Mouse (Mus musculus) neural tube, embryonic 15.5 days (tissue): Measurements from ENCODE around the gene Rnf182. TPM values are rescaled to one million over a fixed set of nuclear protein-coding genes. Genes with fewer than 3 reads are reported as not detected.

Experiments
- polyA plus RNA-seq: library from polyadenylated mRNA; unstranded; fragments of >200 nt; fragmentation: Nextera tagmentation; extraction: Ambion mirVana; gene quantifications from 2 replicates; pipeline ENCODE4 v1.2.1, GENCODE M21; 2015

The Rnf182 gene
- polyA plus RNA-seq, 1 experiment from 2014 or later = 30.2 TPM

Other genes with a start within 250 kb of the Rnf182 start
- 173 and 187 TPM in 2 replicates for gene Nol7, start 217.3 kb upstream of the Rnf182 start, polyA plus RNA-seq
- 10.3 and 12.9 TPM in 2 replicates for gene Ranbp9, start 134.4 kb upstream of the Rnf182 start, polyA plus RNA-seq
- gene Mcur1, start 55.5 kb upstream of the Rnf182 start, polyA plus RNA-seq = 6.5 and 8.2 TPM in 2 replicates
- 31.0 and 43.1 TPM in 2 replicates for gene Cd83, start 169.1 kb downstream of the Rnf182 start, polyA plus RNA-seq